Mouse (Mus musculus): Measurements from ENCODE around the gene Atrnl1.
"Not testable (repeated sequence)": the region's sequence is repeated elsewhere in the genome, so short reads cannot be mapped to it uniquely, and the experiment has no call there.

Atrnl1 gene

DNA sequence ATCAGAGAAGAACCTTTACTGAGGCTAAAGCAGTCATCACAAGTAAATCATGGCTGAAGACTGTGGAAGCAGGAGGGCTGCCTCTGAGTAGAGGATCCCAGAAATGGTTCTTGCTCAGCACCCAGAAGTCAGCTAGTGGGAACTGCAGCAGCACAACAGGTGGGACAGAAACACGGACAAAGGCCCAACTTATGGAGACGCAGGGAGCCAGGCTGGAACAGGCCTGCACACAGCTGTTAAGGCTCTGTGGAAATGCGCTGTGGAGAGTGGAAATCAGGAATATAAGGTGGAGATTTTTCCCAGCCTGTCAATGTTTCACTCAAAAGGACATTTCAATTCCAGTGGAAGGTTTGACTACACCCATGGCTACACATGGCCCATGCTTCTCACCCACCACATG lies 406.6 kb downstream of the Atrnl1 start:
- intact Hi-C loops (cut with DNase I) = no loop called here

DNA sequence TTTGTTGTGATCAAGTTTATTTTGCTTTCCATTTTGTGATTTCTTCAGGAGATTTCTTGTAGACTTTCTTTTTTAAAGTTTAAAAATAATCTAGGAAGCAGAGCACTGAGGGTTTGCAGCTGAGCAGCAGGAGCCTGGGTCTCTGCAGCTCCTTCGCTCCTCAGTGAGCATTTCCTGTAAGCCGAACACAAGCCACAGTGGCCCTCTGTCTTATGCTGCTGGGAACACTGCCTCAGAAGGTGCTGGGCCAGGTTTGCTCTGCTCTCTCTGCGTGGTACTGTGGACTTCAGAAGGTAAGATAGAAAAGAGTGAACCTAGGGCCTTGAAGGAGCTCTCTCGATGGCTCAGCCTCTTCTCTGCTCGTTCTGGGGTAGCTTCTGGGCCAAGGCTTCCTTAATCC lies 407.9 kb downstream of the Atrnl1 start:
- intact Hi-C loops (cut with DNase I) = no loop called here

DNA sequence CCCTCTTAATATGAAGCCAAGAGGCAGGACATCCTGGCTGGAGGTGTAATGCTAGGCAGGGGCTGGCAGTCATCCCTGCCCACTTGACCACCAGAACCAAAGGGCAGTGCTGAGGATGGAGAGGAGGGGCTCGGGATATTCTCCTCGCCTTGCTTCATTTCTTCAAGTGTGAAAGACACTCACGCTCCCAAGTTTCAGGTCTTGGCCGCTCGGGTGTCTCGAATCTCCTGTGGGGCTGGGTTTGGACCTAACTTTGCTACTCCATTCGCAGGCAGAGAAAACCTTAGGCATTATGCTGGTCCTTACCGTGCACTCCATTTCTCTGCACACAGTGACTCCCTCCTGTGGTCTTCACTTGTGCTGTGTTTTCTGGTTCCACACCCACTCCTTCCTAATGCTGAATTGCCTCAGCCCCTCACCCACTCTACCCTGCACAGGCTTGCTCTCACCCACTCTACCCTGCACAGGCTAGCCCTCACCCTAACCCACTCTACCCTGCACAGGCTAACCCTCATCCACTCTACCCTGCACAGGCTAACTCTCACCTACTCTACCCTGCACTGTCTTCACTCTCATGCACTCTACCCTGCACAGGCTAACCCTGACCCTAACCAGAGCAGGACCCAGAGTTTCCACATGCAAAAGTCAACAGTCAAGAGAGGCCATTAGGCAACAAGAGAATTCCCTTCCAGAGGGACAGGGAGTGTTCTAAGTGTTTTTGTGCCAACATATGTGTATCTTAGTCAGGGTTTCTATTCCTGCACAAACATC lies 410.9 kb downstream of the Atrnl1 start:
- intact Hi-C loops (cut with DNase I) = no loop called here

DNA sequence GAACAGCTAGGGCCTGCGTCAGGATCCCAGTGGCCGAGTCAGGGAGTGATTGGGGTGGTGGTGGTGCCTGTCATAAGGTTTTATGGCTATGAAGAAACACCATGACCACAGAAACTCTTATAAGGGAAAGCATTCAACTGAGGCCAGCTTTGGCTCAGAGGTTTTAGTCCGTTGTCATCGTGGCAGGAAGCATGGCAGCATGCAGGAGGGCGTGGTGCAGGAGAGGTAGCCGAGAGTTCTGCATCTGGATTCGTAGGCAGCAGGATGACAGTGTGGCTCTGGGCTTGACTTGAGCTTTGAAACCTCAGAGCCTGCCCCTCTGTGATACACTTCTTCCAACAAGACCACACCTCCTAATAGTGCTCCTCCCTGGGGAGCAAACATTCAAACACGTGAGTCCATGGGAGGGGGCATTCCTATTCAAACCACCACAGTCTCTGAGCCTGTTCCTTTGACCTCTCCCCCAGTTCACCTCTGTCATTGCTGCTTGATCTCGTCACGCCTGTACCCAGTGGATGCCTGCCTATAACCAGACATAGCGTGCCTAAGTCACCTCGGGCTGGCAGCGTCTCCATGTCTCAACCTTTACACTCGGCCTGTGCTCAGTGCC lies 412.5 kb downstream of the Atrnl1 start:
- intact Hi-C loops (cut with DNase I) = no loop called here

DNA sequence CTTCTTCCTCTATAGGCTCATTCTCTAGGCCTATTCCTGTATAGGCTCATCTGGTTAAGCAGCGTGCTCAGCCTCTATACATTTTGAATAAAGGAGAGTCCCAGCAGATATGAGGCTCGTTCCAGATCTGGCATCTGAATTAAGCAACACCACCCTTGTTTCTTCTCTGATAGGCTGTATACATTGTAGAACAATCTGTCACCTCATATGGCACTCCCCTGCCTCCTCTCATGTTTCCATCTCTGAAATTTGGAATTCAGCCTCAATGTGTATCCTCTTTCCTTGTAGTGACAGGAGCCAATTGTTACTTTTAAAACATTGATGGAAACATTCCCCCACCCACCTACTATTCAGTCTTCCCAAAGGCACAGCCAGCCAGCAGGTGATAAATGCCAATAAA lies 414.2 kb downstream of the Atrnl1 start:
- intact Hi-C loops (cut with DNase I) = no loop called here

DNA sequence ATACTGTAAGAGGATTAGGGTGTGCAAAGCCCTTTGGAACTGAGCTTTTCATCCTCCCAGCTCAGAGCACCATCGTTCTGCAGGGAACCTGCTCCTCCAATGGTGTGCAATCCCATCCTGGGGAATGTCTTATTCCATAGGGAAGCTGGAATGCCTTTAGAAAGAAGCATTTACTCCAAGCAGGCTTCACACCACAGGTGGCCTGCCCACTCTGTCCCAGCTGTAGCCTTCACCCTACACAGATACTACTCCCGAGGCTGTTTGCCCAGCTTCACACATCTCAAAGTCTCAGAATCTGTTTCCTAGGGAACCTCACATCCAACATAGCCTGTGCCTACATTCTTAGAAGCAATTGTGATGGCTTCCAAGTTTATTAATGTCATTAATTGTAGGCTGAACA lies 418.8 kb downstream of the Atrnl1 start:
- intact Hi-C loops (cut with DNase I) = no loop called here

DNA sequence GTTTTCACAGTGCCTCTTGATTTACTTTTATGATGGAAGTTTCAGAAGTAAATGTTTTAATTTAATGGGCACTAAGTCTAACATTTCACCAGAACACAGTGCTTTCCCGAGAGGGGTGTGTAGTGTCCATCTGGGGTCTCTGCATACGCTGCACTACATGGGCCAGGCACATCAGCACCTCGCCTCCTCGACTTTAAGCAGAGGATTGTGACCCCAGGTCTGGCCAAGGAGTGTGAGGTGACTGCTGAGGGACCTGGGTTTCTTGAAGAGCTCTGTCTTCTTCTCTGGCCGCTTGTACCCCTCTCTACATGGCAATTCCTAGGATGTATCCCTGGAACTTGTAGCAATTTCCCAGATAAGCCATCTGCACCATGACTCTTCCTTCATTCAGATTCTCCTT lies 422.4 kb downstream of the Atrnl1 start:
- intact Hi-C loops (cut with DNase I) = no loop called here

DNA sequence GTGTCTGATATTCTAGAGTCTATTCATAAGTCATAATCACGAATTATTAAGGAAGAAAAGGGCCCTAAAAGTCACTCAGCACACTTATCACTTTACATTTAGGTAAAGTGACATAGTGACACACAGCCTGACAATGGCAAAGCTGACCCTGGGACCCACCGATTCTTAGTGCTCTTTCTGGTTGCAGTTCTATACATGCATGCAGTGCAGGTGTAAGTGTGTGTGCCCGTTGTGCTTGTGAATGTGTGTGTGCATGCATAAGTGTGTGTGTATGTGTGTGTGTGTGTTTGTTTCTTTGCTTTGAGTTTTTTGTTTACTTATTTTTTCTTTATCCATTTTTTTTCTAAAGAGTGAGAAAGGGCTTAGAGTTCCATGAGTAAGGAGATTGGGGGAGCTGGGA lies 425.3 kb downstream of the Atrnl1 start:
- intact Hi-C loops (cut with DNase I) = no loop called here

DNA sequence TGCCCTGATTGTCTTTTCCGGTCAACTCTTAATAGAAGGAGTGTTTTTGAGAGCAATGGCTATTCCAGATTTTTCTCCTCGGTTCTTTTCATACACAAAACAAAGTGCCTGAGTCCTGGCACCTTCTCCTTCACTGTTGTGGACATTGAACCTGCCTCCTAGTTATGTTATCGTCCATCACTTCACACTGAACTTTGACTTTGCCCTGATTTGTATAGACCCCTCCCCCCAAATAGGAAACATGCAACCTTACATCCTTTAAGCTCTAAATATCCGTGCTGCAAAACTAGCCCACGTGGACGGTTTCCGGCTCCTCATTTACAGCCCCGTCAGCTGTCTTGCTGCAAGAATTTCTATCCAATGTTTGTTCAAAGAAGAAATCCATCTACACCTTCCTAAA lies 432.3 kb downstream of the Atrnl1 start:
- intact Hi-C loops (cut with DNase I) = no loop called here

DNA sequence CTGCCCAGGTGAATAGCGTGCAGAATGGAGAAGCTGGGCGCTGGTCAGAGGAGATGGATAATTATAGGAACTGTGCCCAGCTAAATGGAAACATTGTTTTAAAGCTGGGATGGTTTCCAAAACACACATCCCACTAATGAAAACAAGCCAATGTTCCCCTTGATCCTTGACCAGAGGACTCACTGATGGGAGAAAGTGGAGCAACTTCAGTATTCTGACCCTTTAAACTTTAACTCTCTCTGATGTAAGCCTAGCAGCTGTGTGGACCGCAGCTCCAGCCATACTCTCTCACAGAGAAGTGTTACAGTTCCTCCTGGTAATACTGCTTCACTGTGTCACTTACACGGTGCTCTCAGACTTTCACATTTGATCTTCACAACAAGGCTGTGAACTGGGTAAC lies 432.7 kb downstream of the Atrnl1 start:
- intact Hi-C loops (cut with DNase I) = no loop called here

DNA sequence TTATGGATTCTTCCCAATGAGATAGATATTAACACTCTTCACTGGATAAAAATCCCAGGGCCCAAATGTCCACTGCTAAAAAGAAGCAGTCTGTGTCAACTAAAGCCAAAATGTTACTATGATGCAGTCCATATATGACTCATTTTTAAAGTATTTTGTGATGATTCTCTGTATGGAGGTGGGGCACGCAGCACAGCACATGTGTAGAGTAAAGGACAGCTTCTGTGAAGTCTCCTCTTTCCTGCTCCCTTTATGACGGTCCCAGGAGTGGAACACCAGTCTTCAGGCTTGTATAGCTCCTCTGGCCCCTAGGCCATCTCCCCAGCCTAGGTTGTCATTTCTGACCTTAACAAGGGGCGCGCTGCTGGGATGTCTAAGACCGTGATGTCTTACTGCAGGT lies 434.0 kb downstream of the Atrnl1 start:
- intact Hi-C loops (cut with DNase I) = no loop called here

DNA sequence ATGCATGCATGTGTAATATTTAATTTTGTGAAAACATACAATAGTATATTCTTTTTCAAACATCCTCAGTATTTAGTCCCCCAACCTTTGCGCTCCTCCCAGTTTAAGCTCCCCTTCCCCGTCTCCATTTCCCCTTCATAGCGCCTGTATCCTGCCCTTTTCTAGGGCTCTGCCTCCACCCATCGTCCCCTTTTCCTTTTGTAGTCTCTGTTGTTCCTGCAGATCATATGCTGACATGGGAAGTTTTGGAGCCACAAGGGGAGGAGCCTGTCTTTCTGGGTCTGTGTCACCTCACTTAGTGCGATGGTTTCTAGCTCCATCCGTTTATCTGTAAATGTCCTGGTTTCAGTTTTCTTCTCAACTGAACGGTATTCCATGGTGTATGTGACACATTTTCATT lies 435.8 kb downstream of the Atrnl1 start:
- intact Hi-C loops (cut with DNase I) = no loop called here

DNA sequence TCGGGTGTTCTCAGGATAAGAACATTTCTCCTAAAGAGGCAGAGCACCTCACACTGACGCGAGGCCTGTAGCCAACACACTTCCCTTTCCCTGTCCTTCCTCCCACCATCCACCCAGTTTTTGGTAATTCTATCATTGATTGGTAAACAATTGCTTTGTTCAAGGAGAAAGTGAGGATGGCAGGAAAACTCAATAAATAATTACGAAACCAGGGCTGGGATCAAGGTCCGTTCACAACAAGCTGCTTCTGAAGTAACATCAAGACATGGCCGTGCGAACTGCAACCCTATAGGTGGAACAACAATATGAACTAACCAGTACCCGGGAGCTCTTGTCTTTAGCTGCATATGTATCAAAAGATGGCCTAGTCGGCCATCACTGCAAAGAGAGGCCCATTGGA lies 439.6 kb downstream of the Atrnl1 start:
- intact Hi-C loops (cut with DNase I) = not testable (repeated sequence)

DNA sequence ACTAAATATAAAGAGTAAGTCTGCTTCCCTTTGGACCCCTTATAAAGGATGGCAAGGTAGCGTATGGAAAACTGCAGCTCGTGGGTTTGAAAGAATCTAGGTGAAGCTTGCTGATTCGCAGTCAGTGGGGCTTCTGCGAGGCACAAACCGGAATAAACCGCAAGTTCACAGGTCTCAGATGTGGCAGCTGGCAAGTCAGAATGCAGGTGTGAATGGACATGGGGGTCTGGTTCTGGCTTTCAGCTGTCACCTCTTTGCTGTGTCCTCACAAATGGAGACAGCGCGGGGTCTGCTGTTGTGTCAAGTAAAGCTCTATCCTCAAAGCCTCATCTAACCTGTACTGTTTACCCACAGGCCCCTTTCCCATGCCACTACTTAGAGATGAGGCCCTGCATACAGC lies 440.2 kb downstream of the Atrnl1 start:
- intact Hi-C loops (cut with DNase I) = no loop called here

DNA sequence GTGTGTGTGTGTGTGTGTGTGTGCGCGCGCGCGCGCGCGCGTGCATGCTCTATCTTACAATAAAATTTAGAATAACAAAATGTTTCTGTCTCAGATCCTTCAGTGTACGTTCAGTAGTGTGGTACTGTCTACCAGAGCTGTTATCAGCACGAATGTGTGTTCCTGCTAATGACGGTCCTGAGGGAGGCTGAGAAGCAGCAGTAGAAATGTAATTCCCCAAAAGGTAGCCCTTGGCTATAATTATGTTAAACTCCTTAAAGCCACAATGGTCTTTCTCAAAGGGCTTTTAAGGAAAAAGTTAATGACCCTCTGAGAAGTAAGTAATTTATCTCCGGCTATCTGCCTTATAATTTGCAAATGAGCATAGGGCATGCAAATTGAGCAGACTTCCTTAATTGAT lies 441.1 kb downstream of the Atrnl1 start:
- intact Hi-C loops (cut with DNase I) = no loop called here

DNA sequence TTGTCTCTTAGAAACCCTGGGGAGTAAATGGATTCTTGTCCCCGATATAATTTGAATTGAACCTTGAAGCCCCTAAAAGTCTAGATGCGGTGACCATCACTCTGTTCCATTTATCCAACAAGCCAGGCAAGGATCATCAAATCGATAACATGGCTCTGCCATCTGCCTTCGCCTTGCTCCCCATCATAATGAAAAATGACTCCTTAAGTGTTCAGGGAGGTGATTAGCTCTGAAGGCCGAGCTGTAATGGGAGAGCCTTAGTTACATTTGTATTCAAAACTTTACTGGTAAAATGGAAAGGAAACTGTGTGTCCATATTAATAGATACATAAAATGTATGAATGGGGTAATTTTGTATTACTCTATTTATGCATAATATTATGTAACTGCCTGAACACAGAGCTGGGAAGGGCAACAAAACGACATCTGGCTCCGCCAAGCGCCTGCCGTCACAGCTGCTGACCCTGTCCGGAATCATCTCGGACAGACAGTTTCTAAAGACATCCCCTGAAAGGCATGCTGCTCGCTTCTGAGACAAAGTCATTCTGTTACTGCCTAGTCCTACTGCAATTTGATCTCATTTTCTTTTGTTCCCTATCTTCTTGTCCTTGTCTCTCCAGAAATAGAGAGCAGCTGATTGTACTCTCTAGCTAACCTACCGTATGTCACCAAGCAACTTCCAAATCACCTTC lies 441.8 kb downstream of the Atrnl1 start:
- intact Hi-C loops (cut with DNase I) = no loop called here

DNA sequence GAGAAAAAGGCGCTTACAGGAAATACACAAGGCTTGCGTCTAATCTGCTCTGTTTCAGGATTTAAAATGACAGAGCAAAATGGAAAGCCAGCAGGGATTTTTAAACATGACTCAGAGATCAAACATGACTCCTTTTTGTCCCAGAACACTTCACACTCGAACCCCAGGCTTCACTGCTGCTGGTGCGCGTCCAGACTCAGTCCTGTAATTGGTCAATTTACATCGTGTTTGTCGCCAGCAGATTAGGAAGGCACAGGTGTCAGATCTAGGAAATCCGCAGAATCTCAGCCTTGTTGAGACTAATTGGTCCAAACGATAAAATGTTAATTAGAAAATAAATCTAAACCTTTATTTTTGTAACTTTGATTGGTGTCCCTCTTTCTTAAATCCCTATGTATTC lies 448.9 kb downstream of the Atrnl1 start:
- intact Hi-C loops (cut with DNase I) = no loop called here

DNA sequence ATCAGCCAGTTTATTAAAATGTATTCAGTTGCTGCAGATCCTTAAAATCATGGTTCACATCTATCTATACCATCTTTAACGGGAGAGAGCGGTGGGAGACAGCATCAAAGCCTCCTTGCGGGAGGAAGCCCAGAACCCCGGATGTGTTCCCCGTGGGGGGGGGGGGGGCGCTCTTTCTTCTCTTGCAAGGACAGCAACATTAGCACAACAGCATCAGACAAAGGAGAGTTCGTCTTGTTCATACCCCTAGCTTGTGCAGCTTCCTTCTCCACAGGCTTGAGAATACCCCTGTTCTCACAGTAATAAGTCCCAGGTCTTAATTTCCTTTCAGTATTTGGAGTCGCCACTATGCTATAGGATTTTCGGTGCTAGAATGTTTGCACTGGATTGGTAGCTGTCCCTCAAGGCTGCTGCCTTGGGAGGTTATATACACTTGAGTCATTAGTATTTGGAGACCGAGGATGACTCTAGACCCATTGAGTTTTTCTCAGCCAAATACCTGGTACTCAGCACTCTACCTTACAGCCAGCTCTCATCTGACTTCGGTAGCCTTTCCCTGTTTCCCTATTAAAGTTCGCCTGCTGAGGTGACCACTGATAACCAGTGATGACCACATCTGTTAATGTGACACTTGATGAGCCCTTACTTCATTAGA lies 449.5 kb downstream of the Atrnl1 start:
- intact Hi-C loops (cut with DNase I) = no loop called here

DNA sequence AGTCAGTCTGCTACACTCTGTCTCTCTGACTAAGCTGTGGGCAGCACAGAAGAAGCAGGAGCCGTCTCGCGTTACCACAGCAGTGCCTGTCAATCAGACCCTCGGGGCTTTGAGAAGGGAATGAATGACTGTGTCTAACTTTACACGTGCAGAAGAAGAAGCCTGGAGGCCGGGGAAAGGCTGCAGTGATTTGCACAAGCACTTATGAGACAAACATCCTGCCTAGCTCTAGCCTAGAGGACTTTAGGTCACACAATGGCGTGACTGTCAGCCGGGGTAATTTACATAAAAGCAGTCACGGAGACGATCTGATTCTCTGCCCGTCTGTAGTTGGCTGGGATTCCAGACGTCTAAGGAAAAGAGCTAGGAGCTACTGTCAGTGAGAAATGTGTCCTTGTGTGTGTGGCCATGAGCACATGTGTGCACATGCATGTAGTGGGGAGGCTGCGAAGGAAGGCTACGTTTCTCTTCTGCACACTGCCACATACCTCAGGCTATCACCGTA lies 450.1 kb downstream of the Atrnl1 start:
- intact Hi-C loops (cut with DNase I) = no loop called here

DNA sequence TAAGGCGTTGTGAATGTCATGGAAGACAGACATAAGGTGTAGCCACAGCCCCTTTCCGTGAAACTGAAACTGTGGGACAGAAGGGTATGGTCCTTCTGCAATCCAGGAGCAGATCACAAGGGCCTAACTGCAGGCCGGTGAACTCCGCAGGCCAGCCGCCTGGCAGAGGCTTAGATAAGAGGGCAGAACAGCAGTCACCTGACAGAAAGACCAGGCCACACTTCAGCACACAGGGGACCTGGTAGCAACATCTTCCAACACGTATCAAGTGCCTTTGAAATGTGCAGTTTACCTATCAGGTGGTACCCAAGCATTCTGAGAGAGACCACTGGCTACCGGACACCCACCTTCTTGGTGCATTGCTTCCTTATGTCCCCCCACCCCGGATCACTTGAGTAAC lies 451.1 kb downstream of the Atrnl1 start:
- intact Hi-C loops (cut with DNase I) = no loop called here

DNA sequence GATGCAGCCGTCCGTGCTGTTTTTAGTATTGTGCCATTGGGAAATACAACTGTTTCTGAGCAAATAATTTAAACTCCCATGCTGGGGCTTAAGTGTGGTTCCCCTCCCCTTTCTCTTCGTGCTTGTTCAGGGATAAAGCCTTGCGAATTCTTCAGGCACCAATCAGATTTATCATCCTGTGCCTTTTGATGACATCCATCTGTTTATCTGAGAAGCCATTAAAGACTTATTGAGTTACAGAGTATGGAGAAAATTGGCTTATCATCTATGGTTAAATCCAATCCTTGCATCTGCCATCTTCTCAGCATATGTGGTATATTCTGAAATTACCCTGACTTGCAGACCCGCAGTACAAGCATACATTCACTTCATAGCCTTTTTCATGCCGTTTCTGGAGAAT lies 452.7 kb downstream of the Atrnl1 start:
- intact Hi-C loops (cut with DNase I) = no loop called here

Measured in adrenal gland (tissue).